Mouse (Mus musculus): ENCODE results near the gene Minos1.

- TF ChIP-seq POLR2A (IDR thresholded peaks at IDR 0.05; ENCODE audit: borderline replicate concordance, extremely low read depth, low read depth, low read length) (no peak), CTCF (IDR thresholded peaks at IDR 0.05; ENCODE audit: insufficient read depth, low read length) (no peak)
Observed at GRCm38 (mm10) chr4:139116356-139117063, 14.4 kb downstream of the Minos1 start.
